Mouse (Mus musculus) intestine, postnatal 0 days (tissue): ENCODE measurements around the gene Cdc42ep2. TPM values are rescaled to one million over a fixed set of nuclear protein-coding genes. Genes with fewer than 3 reads are reported as not detected.
A peak's percentile ranks its signal among the peaks of the same experiment; 100 is the strongest.

Experiments
- ATAC-seq: fragments of 200-750 bp; cut with Nextera tagmentation; 2 replicates; pipeline ENCODE4 v1.8.0; 2017; ENCODE audit warnings: mild to moderate bottlenecking, moderate TSS enrichment, moderate library complexity
- H3K27ac ChIP-seq: fragments of 300-500 bp; sonication (generic); 2 replicates; pipeline ENCODE4 v1.5.1; 2014; ENCODE audit warnings: mild to moderate bottlenecking, low read depth, low read length, moderate library complexity
- H3K27me3 ChIP-seq: fragments of 300-500 bp; sonication (generic); replicated peaks from 2 replicates; pipeline ENCODE4 v1.6.1; 2014; ENCODE audit warnings: low read length, mixed read lengths; ENCODE audit not compliant: control insufficient read depth, insufficient read depth
- H3K36me3 ChIP-seq: fragments of 300-500 bp; sonication (generic); 2 replicates; pipeline ENCODE4 v1.6.1; 2014; ENCODE audit warnings: mild to moderate bottlenecking, moderate library complexity; ENCODE audit not compliant: control insufficient read depth, insufficient read depth
- H3K4me1 ChIP-seq: fragments of 300-500 bp; sonication (generic); replicated peaks from 2 replicates; pipeline ENCODE4 v1.6.1; 2014; ENCODE audit warnings: antibody characterized with exemption, low read length, mixed read lengths; ENCODE audit not compliant: control insufficient read depth, insufficient read depth
- H3K4me2 ChIP-seq: fragments of 300-500 bp; sonication (generic); replicated peaks from 2 replicates; pipeline ENCODE4 v1.6.1; 2014; ENCODE audit warnings: low read depth, mild to moderate bottlenecking, moderate library complexity
- H3K4me3 ChIP-seq: fragments of 300-500 bp; sonication (generic); 2 replicates; pipeline ENCODE4 v1.5.1; 2014; ENCODE audit warnings: low read depth, low read length
- H3K9ac ChIP-seq: fragments of 300-500 bp; sonication (generic); 2 replicates; pipeline ENCODE4 v1.6.1; 2014; ENCODE audit warnings: mild to moderate bottlenecking, low read depth, low read length
- H3K9me3 ChIP-seq: fragments of 300-500 bp; sonication (generic); 2 replicates; pipeline ENCODE4 v1.6.1; 2016; ENCODE audit warnings: mixed run types; ENCODE audit not compliant: control insufficient read depth
- CTCF ChIP-seq: sonication (generic); IDR thresholded peaks from 2 replicates; pipeline ENCODE4 v1.5.1; 2016; ENCODE audit warnings: low read depth, mild to moderate bottlenecking, control low read depth, antibody characterized with exemption, moderate library complexity
- WGBS: fragments of 180-500 bp; shearing (Covaris S2); extraction: QIAGEN DNeasy Blood & Tissue Kit; methylation state at CpG from one replicate; pipeline ENCODE4 v1.1.7; 2014; 5-methylcytosine and 5-hydroxymethylcytosine counted together
- polyA plus RNA-seq: library from polyadenylated mRNA; unstranded; fragments of >200 nt; fragmentation: Nextera tagmentation; extraction: Ambion mirVana; gene quantifications from 2 replicates; pipeline ENCODE4 v1.2.1, GENCODE M21; 2015

The Cdc42ep2 gene
- polyA plus RNA-seq, 1 experiment from 2014 or later, result 6.6 TPM

DNA sequence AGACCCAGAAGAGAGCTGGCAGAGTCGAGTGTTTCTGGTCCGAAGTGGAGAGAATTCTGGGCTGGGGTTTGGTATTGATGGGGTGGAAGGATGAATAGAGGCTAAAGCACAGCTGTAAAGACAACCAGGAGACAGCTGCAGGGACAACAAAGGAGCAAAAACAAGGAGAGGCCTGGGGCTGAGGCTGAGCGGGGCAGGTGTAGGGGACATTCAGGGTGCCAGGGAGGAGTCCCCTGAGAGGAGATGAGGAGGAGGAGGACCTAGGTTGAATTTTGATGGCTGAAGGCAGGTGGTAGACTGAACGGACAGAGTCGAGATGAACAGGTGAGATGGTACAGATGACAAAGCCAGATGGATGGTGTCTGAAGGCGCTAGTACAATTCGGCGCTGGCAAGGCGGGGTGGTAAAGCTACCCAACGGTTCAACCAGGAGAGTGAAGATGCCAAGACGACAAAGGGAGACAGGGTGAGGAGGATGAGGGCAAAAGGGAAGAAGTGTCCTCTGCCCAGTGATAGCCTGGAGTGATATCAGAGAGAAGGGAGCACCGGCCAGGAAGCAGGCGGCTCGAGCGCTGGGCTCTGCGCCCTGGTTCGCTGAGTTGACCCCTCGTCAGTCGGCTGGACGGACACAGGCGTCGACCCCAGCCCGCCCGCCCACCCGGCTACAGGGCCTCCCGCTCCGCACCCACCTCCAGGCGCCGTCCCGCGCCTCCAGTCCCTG, 31.2 kb downstream of the Cdc42ep2 start:
- H3K4me2 ChIP-seq, result peak overlapping the region; percentile 93
- peak overlapping the region; percentile 45 for H3K9ac ChIP-seq
- peak overlapping the region; percentile 56 for H3K4me3 ChIP-seq
- H3K27me3 ChIP-seq, result no peaks in the 10 kb centered on the region
- WGBS, result 24% methylated on average over 12 of the region's 31 CpGs
- ATAC-seq, result peak; percentile 13; the same call in 1 of the 2 replicates
- no peaks in the 10 kb centered on the region; the same call in 1 of the 2 replicates for H3K4me1 ChIP-seq
- no peak overlapping the region for H3K27ac ChIP-seq
- no peaks in the 10 kb centered on the region for H3K9me3 ChIP-seq
- H3K36me3 ChIP-seq, result peaks cover 15% of the 10 kb centered on the region
- TF ChIP-seq CTCF, result no peak

DNA sequence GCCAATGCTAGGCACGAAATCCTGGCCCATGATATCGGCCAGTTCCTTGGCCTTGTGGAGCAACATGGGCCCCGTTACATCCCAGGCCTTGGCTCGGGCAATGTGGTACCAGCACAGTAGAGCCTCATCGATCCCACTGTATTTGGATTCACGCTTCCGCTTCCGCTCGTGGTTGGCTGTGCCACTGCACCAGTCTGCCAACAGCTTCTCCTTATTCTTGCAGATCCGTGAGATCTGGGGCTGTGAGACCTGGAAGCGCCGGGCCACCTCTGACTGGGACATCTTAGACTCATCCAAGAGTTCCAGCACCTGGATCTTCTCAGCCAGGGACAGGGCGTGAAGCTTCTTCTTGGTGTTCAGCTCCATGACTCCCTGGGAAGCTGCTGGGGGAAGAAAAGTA, 31.9 kb downstream of the Cdc42ep2 start:
- H3K4me3 ChIP-seq, result no peak overlapping the region
- H3K27me3 ChIP-seq, result no peaks in the 10 kb centered on the region
- no peak overlapping the region for H3K27ac ChIP-seq
- H3K4me2 ChIP-seq, result no peak overlapping the region
- no peaks in the 10 kb centered on the region; the same call in 1 of the 2 replicates for H3K4me1 ChIP-seq
- no peak for ATAC-seq
- no peaks in the 10 kb centered on the region for H3K9me3 ChIP-seq
- H3K9ac ChIP-seq, result no peak overlapping the region
- H3K36me3 ChIP-seq, result peaks cover 10% of the 10 kb centered on the region
- WGBS, result 97% methylated on average over 13 of the region's 13 CpGs
- no peak for TF ChIP-seq CTCF

GRCm38 (mm10) chr19:5892262-5892661, 32.4 kb downstream of the Cdc42ep2 start:
- TF ChIP-seq CTCF, result no peak
- ATAC-seq, result no peak
- Histone ChIP-seq H3K9me3 (no peaks in the 10 kb centered on the region), H3K27me3 (no peaks in the 10 kb centered on the region), H3K27ac (no peak overlapping the region), H3K36me3 (peaks cover 10% of the 10 kb centered on the region), H3K4me3 (no peak overlapping the region), H3K9ac (no peak overlapping the region), H3K4me1 (no peaks in the 10 kb centered on the region; the same call in 1 of the 2 replicates), H3K4me2 (no peak overlapping the region)
- 96% methylated on average over 7 of the region's 7 CpGs for WGBS

DNA sequence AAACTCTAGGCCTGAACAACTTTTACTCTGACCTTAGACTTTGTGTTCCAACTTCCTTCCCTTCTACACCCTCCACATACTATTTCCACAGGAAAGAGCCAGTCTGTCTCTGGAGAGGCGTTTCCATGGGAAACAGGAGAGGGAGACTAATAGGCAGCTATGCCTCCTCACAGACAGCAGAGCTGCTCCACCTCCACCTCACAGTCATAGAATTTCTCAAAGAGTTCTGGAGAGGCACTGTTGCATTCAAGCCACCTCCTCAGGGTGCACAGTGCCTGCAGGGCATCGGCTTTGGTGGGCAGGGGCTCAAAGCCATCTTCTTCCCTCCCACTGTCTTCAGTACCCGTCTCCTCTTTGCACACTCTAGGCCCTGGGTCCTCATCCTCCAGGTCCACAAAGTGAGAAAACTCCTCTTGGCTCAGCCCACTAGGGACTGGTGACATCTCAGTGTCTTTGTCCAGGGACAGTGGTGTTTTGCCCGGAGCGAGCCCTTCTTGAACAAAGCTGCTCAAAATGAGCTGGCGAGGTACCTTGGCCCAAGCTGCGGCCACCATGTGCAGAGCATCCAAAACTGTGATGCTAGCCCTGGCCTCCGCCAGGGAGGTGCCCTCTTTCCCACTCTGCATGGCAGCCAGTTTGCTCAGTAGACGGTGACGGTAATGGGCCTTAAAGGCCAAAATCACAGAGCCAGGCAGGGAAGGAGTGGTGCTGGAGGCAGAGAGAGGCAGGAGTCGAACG, 32.9 kb downstream of the Cdc42ep2 start:
- Histone ChIP-seq H3K4me3 (no peak overlapping the region), H3K9me3 (no peaks in the 10 kb centered on the region), H3K27me3 (no peaks in the 10 kb centered on the region), H3K4me2 (no peak overlapping the region; the same call in 1 of the 2 replicates), H3K27ac (no peak overlapping the region), H3K9ac (no peak overlapping the region), H3K4me1 (peaks cover 1% of the 10 kb centered on the region; the same call in 1 of the 2 replicates), H3K36me3 (peaks cover 8% of the 10 kb centered on the region)
- 95% methylated on average over 12 of the region's 12 CpGs for WGBS
- no peak for ATAC-seq
- no peak for TF ChIP-seq CTCF

GRCm38 (mm10) chr19:5889211-5889610, 35.4 kb downstream of the Cdc42ep2 start:
- H3K4me3 ChIP-seq, result no peak overlapping the region

GRCm38 (mm10) chr19:5887234-5887815, 37.3 kb downstream of the Cdc42ep2 start:
- H3K4me3 ChIP-seq, result no peak overlapping the region
- TF ChIP-seq CTCF, result no peak
- 38% methylated on average over 3 of the region's 3 CpGs for WGBS
- ATAC-seq, result peak; percentile 76
- H3K4me1 ChIP-seq, result peaks cover 3% of the 10 kb centered on the region; the same call in 1 of the 2 replicates
- H3K4me2 ChIP-seq, result no peak overlapping the region
- no peaks in the 10 kb centered on the region for H3K36me3 ChIP-seq
- no peak overlapping the region for H3K27ac ChIP-seq
- no peak overlapping the region for H3K9ac ChIP-seq
- no peaks in the 10 kb centered on the region for H3K27me3 ChIP-seq
- H3K9me3 ChIP-seq, result no peaks in the 10 kb centered on the region

More at GRCm38 (mm10) chr19:5889211-5889610, 35.4 kb downstream of the Cdc42ep2 start:
- 30% methylated on average over 4 of the region's 4 CpGs for WGBS
- no peaks in the 10 kb centered on the region for H3K27me3 ChIP-seq
- H3K9me3 ChIP-seq, result no peaks in the 10 kb centered on the region
- no peak for TF ChIP-seq CTCF
- no peak overlapping the region for H3K27ac ChIP-seq
- H3K4me2 ChIP-seq, result no peak overlapping the region
- ATAC-seq, result no peak
- H3K9ac ChIP-seq, result no peak overlapping the region
- no peaks in the 10 kb centered on the region for H3K36me3 ChIP-seq
- H3K4me1 ChIP-seq, result peaks cover 3% of the 10 kb centered on the region
